Mouse (Mus musculus) midbrain, embryonic 15.5 days (tissue): ENCODE data around the gene Sgo2a. TPM values are rescaled to one million over a fixed set of nuclear protein-coding genes. Genes with fewer than 3 reads are reported as not detected.
A peak's percentile ranks its signal among the peaks of the same experiment; 100 is the strongest.

Experiments used
- ATAC-seq: fragments of 200-750 bp; cut with Nextera tagmentation; replicated peaks from 2 replicates; pipeline ENCODE4 v1.8.0; 2017; ENCODE audit warnings: moderate TSS enrichment
- H3K27ac ChIP-seq: fragments of 300-500 bp; sonication (generic); 2 replicates; pipeline ENCODE4 v1.5.1; 2015; ENCODE audit warnings: mild to moderate bottlenecking, inconsistent platforms
- H3K27me3 ChIP-seq: fragments of 300-500 bp; sonication (generic); replicated peaks from 2 replicates; pipeline ENCODE4 v1.6.1; 2015; ENCODE audit warnings: inconsistent platforms
- H3K36me3 ChIP-seq: fragments of 300-500 bp; sonication (generic); replicated peaks from 2 replicates; pipeline ENCODE4 v1.6.1; 2015; ENCODE audit warnings: inconsistent platforms
- H3K4me1 ChIP-seq: fragments of 300-500 bp; sonication (generic); 2 replicates; pipeline ENCODE4 v1.6.1; 2015; ENCODE audit warnings: inconsistent platforms
- H3K4me2 ChIP-seq: fragments of 300-500 bp; sonication (generic); 2 replicates; pipeline ENCODE4 v1.6.1; 2015; ENCODE audit warnings: inconsistent platforms, mild to moderate bottlenecking, moderate library complexity
- H3K4me3 ChIP-seq: fragments of 300-500 bp; sonication (generic); 2 replicates; pipeline ENCODE4 v1.5.1; 2015; ENCODE audit warnings: mild to moderate bottlenecking, inconsistent platforms
- H3K9ac ChIP-seq: fragments of 300-500 bp; sonication (generic); 2 replicates; pipeline ENCODE4 v1.6.1; 2015; ENCODE audit warnings: mild to moderate bottlenecking, inconsistent platforms
- H3K9me3 ChIP-seq: fragments of 300-500 bp; sonication (generic); 2 replicates; pipeline ENCODE4 v1.6.1; 2016; ENCODE audit warnings: inconsistent platforms
- WGBS: fragments of 180-500 bp; shearing (Covaris S2); methylation state at CpG from one replicate; pipeline ENCODE4 v1.1.7; 2015; ENCODE audit warnings: mixed read lengths; 5-methylcytosine and 5-hydroxymethylcytosine counted together
- polyA plus RNA-seq: library from polyadenylated mRNA; unstranded; fragments of >200 nt; fragmentation: Nextera tagmentation; extraction: Ambion mirVana; gene quantifications from 2 replicates; pipeline ENCODE4 v1.2.1, GENCODE M21; 2015

Gene Sgo2a
- polyA plus RNA-seq, result 2.7 and 2.8 TPM in 2 replicates

GRCm38 (mm10) chr1:57995432-57996132 lies at the start of gene Sgo2a:
Gene Sgo2a, plus strand, starts transcription at chr1:57995971.
- H3K9me3 ChIP-seq, result no peaks in the 10 kb centered on the region
- peak within 1 kb of the TSS; percentile 83 for H3K4me2 ChIP-seq
- H3K9ac ChIP-seq, result peak within 1 kb of the TSS; percentile 66
- H3K27me3 ChIP-seq, result no peaks in the 10 kb centered on the region
- ATAC-seq, result peak; percentile 100
- H3K4me3 ChIP-seq, result peak within 1 kb of the TSS; percentile 73
- no peaks in the 10 kb centered on the region for H3K36me3 ChIP-seq
- peak within 1 kb of the TSS; percentile 94 for H3K27ac ChIP-seq
- WGBS, result 6% methylated on average over 30 of the region's 30 CpGs
- peaks cover 12% of the 10 kb centered on the region for H3K4me1 ChIP-seq

DNA sequence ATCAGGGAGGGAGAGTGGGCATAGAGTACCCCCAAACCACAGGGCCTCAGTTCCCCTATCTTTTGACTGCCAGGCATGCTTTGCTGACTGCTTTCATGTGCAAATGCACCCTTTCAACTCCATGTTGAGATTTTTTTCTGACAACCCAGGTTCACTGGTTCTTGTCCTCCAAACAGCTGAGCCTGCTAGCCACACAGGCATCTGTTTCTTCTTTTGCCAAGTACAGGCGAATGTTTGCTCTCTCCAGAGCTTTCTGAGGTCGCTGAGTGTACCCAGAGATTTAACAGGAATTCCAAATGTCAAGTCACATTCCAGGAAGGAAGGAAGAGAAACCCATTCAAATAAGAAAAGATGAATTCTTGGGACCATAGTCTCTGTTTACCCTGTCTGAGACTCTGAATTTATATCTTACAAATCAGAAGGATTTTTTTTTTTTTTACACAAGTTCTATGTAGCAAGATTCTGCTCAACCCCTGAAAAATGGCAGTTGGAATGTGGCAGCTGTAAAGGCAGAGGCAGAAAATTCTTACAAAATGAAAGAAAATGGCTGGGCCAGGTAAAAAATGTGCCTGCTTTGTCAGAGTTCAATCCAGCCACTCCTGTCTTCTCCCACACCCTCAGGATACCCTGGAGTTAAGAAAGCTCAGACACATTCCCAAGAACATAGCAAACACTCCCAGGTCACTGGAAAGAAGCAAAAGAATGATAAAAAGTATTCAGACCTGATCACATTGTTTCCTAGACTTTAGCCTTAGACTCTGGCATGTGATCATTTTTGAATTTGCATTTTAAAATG lies 48.0 kb upstream of the Sgo2a start:
- peaks cover 11% of the 10 kb centered on the region; the same call in 1 of the 2 replicates for H3K36me3 ChIP-seq
- H3K4me1 ChIP-seq, result no peaks in the 10 kb centered on the region
- no peak for ATAC-seq
- no peaks in the 10 kb centered on the region for H3K9me3 ChIP-seq
- H3K27ac ChIP-seq, result no peak overlapping the region
- 19% methylated on average over 2 of the region's 2 CpGs for WGBS
- H3K27me3 ChIP-seq, result no peaks in the 10 kb centered on the region
- no peak overlapping the region for H3K4me2 ChIP-seq
- no peak overlapping the region for H3K9ac ChIP-seq
- H3K4me3 ChIP-seq, result no peak overlapping the region

GRCm38 (mm10) chr1:57949195-57949594 lies 46.6 kb upstream of the Sgo2a start:
- H3K27ac ChIP-seq, result no peak overlapping the region
- 0 out of 2 replicates have a peak, but pooled peaks cover 10% of the 10 kb centered on the region for H3K36me3 ChIP-seq
- H3K4me1 ChIP-seq, result no peaks in the 10 kb centered on the region
- ATAC-seq, result peak; percentile 74
- no peak overlapping the region for H3K9ac ChIP-seq
- H3K4me3 ChIP-seq, result no peak overlapping the region
- no peaks in the 10 kb centered on the region for H3K27me3 ChIP-seq
- no peak overlapping the region for H3K4me2 ChIP-seq
- no peaks in the 10 kb centered on the region for H3K9me3 ChIP-seq
- WGBS, result 2% methylated on average over 1 of the region's 1 CpGs

DNA sequence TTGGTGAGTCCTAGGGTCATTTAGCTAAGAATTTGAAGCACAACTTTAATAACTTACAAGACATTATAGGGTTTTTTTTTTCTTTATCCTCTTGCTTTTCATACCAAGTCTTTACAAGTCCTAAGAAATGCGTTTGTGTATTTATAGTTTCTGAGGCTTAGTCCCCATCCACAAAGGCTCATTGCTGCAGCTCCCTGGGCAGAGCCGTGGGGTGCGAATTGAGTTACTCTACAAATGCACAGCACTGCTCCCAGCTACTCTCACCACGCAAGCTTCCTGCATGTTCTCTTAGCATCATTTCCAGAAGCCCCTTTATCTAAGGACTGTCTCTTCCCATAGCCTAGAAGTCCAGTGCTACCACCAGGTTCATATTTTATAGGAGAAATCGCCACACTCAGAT lies 46.1 kb upstream of the Sgo2a start:
- no peak overlapping the region for H3K4me3 ChIP-seq
- 58% methylated on average over 5 of the region's 5 CpGs for WGBS
- H3K36me3 ChIP-seq, result 0 out of 2 replicates have a peak, but pooled peaks cover 7% of the 10 kb centered on the region
- no peak overlapping the region for H3K27ac ChIP-seq
- ATAC-seq, result no peak
- H3K4me1 ChIP-seq, result no peaks in the 10 kb centered on the region
- H3K4me2 ChIP-seq, result no peak overlapping the region
- no peaks in the 10 kb centered on the region for H3K27me3 ChIP-seq
- no peak overlapping the region for H3K9ac ChIP-seq
- H3K9me3 ChIP-seq, result no peaks in the 10 kb centered on the region

GRCm38 (mm10) chr1:57952509-57952908 lies 43.3 kb upstream of the Sgo2a start:
- no peak overlapping the region for H3K4me2 ChIP-seq
- H3K9ac ChIP-seq, result no peak overlapping the region
- no peaks in the 10 kb centered on the region for H3K4me1 ChIP-seq
- H3K9me3 ChIP-seq, result no peaks in the 10 kb centered on the region
- no peak overlapping the region for H3K4me3 ChIP-seq
- H3K27ac ChIP-seq, result no peak overlapping the region
- peaks cover 8% of the 10 kb centered on the region; the same call in 1 of the 2 replicates for H3K36me3 ChIP-seq
- 93% methylated on average over 4 of the region's 4 CpGs for WGBS
- ATAC-seq, result no peak
- H3K27me3 ChIP-seq, result no peaks in the 10 kb centered on the region

DNA sequence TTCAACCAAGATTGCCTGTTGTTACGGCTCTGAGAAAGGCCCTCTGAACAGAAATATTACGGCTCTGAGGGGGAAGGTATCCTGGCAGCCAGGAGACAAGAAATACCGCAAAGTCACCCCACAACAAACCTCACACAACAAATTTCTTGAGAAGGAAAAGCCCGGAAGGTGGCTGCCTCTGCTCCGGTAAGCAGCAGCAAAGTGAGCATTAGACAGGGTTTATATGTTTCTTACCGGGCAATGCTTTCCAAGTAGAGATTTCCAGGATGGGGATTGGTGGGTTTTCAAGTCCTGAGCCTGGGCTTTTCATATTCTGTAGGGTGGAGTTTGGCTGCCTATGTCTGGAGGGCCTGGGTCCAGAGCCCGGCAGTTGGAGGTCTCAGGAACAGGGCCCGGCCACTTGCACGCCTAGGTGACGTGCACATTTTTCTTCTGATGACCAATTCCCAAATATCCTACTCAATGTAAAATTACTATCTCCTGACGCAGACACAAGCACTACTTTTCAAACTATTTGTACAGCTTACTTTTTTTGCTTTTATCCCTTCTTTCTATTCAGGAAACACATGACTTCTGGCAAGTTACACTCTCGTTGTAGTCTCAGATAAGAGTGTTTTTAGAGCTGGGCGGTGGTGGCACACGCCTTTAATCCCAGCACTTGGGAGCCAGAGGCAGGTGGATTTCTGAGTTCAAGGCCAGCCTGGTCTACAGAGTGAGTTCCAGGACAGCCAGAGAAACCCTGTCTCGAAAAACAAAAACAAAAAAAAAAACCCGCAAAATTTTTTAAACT lies 42.0 kb upstream of the Sgo2a start:
- no peaks in the 10 kb centered on the region for H3K27me3 ChIP-seq
- no peaks in the 10 kb centered on the region for H3K4me1 ChIP-seq
- no peak overlapping the region for H3K27ac ChIP-seq
- H3K9ac ChIP-seq, result no peak overlapping the region
- peaks cover 8% of the 10 kb centered on the region; the same call in 1 of the 2 replicates for H3K36me3 ChIP-seq
- ATAC-seq, result no peak
- WGBS, result 84% methylated on average over 16 of the region's 16 CpGs
- H3K4me3 ChIP-seq, result no peak overlapping the region
- no peaks in the 10 kb centered on the region for H3K9me3 ChIP-seq
- no peak overlapping the region for H3K4me2 ChIP-seq

- 89% methylated on average over 5 of the region's 5 CpGs for WGBS
- H3K9me3 ChIP-seq, result no peaks in the 10 kb centered on the region
- H3K36me3 ChIP-seq, result peaks cover 13% of the 10 kb centered on the region; the same call in 1 of the 2 replicates
- H3K27ac ChIP-seq, result no peak overlapping the region
- H3K4me2 ChIP-seq, result no peak overlapping the region
- ATAC-seq, result no peak
- no peak overlapping the region for H3K4me3 ChIP-seq
- no peak overlapping the region for H3K9ac ChIP-seq
- no peaks in the 10 kb centered on the region for H3K4me1 ChIP-seq
- H3K27me3 ChIP-seq, result no peaks in the 10 kb centered on the region
Measured at GRCm38 (mm10) chr1:57954376-57954765, 41.4 kb upstream of the Sgo2a start.

- 89% methylated on average over 1 of the region's 1 CpGs for WGBS
- Histone ChIP-seq H3K9me3 (no peaks in the 10 kb centered on the region), H3K27me3 (no peaks in the 10 kb centered on the region), H3K9ac (no peak overlapping the region), H3K4me2 (no peak overlapping the region), H3K27ac (no peak overlapping the region), H3K4me3 (no peak overlapping the region), H3K36me3 (peaks cover 17% of the 10 kb centered on the region; the same call in 1 of the 2 replicates), H3K4me1 (no peaks in the 10 kb centered on the region)
- no peak for ATAC-seq
Measured at GRCm38 (mm10) chr1:57955774-57956173, 40.0 kb upstream of the Sgo2a start.

DNA sequence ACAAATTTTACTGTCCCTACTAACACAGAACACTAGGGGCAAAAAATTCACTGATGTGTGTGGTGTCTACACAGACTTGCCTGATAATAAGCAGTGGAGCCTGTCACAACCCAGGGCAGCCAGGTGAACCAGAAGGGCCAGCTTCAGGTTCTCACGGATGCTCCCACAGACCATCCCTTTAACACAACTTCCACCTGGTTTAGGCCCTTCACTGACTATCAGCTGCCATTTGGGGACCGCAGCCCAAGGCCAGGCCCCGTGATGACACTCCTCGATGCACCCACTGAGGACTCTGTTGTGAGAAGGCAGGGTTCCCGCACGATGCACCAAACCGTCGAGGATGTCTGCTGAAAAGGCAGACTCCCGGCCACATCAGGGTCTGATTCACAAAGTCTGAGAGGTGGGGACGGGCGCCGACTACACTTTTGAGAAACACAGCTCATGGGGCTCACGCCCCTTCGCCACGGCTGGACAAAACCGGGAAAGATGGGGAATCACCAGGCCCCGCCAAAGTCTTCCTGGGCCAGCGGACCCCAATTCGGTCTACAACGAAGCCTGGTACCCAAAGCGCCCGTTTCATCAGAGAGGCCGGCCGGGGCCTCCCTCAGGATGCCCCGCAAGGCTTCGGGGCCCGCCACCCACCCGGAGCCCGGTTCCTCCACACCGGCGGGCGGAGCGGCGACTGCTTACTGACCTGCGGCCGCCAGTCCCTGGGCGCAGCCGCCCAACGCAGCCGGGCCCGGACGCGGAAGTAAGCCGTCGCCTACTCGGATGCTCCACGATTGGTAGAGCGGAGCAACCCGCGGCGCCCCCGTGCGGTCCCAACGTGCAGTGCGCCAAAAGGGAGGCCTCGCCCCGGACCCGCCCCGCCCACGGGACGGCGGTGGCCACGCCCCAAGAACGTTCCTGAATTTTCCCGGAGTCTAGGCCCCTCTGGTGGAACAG lies 26.2 kb upstream of the Sgo2a start:
- peaks cover 18% of the 10 kb centered on the region for H3K4me1 ChIP-seq
- H3K9me3 ChIP-seq, result no peaks in the 10 kb centered on the region
- peak overlapping the region; percentile 77 for H3K4me3 ChIP-seq
- H3K9ac ChIP-seq, result peak overlapping the region; percentile 90
- no peaks in the 10 kb centered on the region for H3K36me3 ChIP-seq
- ATAC-seq, result peak; percentile 98
- WGBS, result under 1% methylated on average over 64 of the region's 65 CpGs
- no peaks in the 10 kb centered on the region for H3K27me3 ChIP-seq
- H3K27ac ChIP-seq, result peak overlapping the region; percentile 80
- peak overlapping the region; percentile 71 for H3K4me2 ChIP-seq

DNA sequence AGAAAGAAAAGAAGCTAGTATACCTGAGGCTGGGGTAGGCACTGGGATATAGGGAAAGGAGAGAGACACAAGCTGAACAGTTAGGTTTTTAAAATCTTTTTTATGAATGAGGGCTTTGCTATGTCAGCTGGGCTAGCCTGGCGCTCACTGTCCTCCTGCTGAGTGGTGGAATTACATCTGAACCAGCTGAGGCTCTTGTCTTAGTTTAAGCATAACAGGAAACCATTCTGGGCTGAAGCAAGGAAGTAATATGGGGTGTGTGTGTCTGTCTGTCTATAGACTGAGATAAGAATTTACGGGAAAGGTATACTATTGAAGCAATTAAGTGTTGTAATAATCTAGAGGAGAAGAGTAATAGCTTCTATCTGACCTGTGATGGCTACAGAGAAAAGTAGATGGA lies 24.2 kb upstream of the Sgo2a start:
- Histone ChIP-seq H3K4me3 (no peak overlapping the region), H3K4me1 (peaks cover 18% of the 10 kb centered on the region), H3K27me3 (no peaks in the 10 kb centered on the region), H3K36me3 (no peaks in the 10 kb centered on the region), H3K9me3 (no peaks in the 10 kb centered on the region), H3K4me2 (no peak overlapping the region), H3K27ac (no peak overlapping the region), H3K9ac (no peak overlapping the region)
- no peak for ATAC-seq
- 89% methylated on average over 2 of the region's 2 CpGs for WGBS

DNA sequence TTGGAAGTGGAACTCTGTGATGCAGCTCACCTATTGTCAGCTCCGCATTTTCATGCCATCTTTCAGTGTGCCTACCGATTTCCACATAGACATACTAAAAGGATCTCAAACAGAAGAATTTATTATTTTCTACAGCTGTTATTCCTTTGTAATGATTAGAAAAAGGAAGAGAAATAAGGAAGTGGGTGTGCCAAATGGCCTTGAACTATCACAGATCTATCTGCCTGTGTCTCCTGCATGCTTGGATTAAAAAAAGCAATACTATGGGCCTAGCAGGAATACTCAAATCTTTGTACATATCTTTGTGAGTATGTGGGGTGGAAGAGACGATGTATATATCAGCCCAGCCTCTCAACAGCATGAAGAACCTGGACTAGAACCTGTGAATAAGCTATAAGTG lies 18.9 kb upstream of the Sgo2a start:
- H3K4me1 ChIP-seq, result no peaks in the 10 kb centered on the region
- no peak overlapping the region for H3K9ac ChIP-seq
- no peak overlapping the region for H3K27ac ChIP-seq
- H3K36me3 ChIP-seq, result no peaks in the 10 kb centered on the region
- H3K4me3 ChIP-seq, result no peak overlapping the region
- H3K9me3 ChIP-seq, result no peaks in the 10 kb centered on the region
- 95% methylated on average over 3 of the region's 3 CpGs for WGBS
- ATAC-seq, result no peak
- H3K27me3 ChIP-seq, result no peaks in the 10 kb centered on the region
- H3K4me2 ChIP-seq, result no peak overlapping the region
